Mouse (Mus musculus): ENCODE results near the gene Tmem104. TPM values are rescaled to one million over a fixed set of nuclear protein-coding genes. Genes with fewer than 3 reads are reported as not detected.
A peak's percentile ranks its signal among the peaks of the same experiment; 100 is the strongest.

The Tmem104 gene
- total RNA-seq, 2 experiments from 2014 or later, result 6.3 TPM

- no peak for ATAC-seq (replicated peaks; ENCODE audit: low FRiP score, poor library complexity, severe bottlenecking)
These were observed 22.8 kb upstream of the Tmem104 start for GRCm38 (mm10) chr11:115164341-115164975.

GRCm38 (mm10) chr11:115164976-115165374 is 22.3 kb upstream of the Tmem104 start:
- ATAC-seq (replicated peaks; ENCODE audit: low FRiP score, poor library complexity, severe bottlenecking), result no peak

- no peak for ATAC-seq (replicated peaks; ENCODE audit: low FRiP score, poor library complexity, severe bottlenecking)
These were observed 20.5 kb upstream of the Tmem104 start for GRCm38 (mm10) chr11:115166776-115167175.

- no peak for ATAC-seq (replicated peaks; ENCODE audit: low FRiP score, poor library complexity, severe bottlenecking)
These were observed 19.5 kb upstream of the Tmem104 start for GRCm38 (mm10) chr11:115167631-115168249.

GRCm38 (mm10) chr11:115169430-115169829 is 17.9 kb upstream of the Tmem104 start:
- no peak for ATAC-seq (replicated peaks; ENCODE audit: low FRiP score, poor library complexity, severe bottlenecking)

- no peak for ATAC-seq (replicated peaks; ENCODE audit: low FRiP score, poor library complexity, severe bottlenecking)
These were observed 16.2 kb upstream of the Tmem104 start for GRCm38 (mm10) chr11:115171125-115171524.

GRCm38 (mm10) chr11:115172825-115173287 is 14.4 kb upstream of the Tmem104 start:
- ATAC-seq (replicated peaks; ENCODE audit: low FRiP score, poor library complexity, severe bottlenecking), result no peak

- ATAC-seq (replicated peaks; ENCODE audit: low FRiP score, poor library complexity, severe bottlenecking), result no peak
These were observed 13.5 kb upstream of the Tmem104 start for GRCm38 (mm10) chr11:115173549-115174339.

- ATAC-seq (replicated peaks; ENCODE audit: low FRiP score, poor library complexity, severe bottlenecking), result no peak
These were observed 10.7 kb upstream of the Tmem104 start for GRCm38 (mm10) chr11:115176399-115177190.

- ATAC-seq (replicated peaks; ENCODE audit: low FRiP score, poor library complexity, severe bottlenecking), result no peak
These were observed 9.6 kb upstream of the Tmem104 start for GRCm38 (mm10) chr11:115177559-115178195.

- no peak for ATAC-seq (replicated peaks; ENCODE audit: low FRiP score, poor library complexity, severe bottlenecking)
These were observed 8.5 kb upstream of the Tmem104 start for GRCm38 (mm10) chr11:115178766-115179165.

- no peak for ATAC-seq (replicated peaks; ENCODE audit: low FRiP score, poor library complexity, severe bottlenecking)
These were observed 8.1 kb upstream of the Tmem104 start for GRCm38 (mm10) chr11:115179191-115179590.

- no peak for ATAC-seq (replicated peaks; ENCODE audit: low FRiP score, poor library complexity, severe bottlenecking)
These were observed 7.4 kb upstream of the Tmem104 start for GRCm38 (mm10) chr11:115179881-115180280.

- ATAC-seq (replicated peaks; ENCODE audit: low FRiP score, poor library complexity, severe bottlenecking), result peak; percentile 40; the same call in 1 of the 2 replicates
These were observed 5.2 kb upstream of the Tmem104 start for GRCm38 (mm10) chr11:115181913-115182638.

- no peak for ATAC-seq (replicated peaks; ENCODE audit: low FRiP score, poor library complexity, severe bottlenecking)
These were observed 2.3 kb upstream of the Tmem104 start for GRCm38 (mm10) chr11:115184973-115185372.

- ATAC-seq (replicated peaks; ENCODE audit: low FRiP score, poor library complexity, severe bottlenecking), result 0 out of 2 replicates have a peak, but pooled peaks have one; percentile 2
These were observed 406 bp downstream of the Tmem104 start, which contains the start of gene Nat9 for GRCm38 (mm10) chr11:115187693-115188092. Gene Nat9, minus strand, starts transcription at chr11:115187859.

- ATAC-seq (replicated peaks; ENCODE audit: low FRiP score, poor library complexity, severe bottlenecking), result no peak
These were observed 1.4 kb downstream of the Tmem104 start for GRCm38 (mm10) chr11:115188539-115189231.

GRCm38 (mm10) chr11:115189304-115189703 is 2.0 kb downstream of the Tmem104 start:
- ATAC-seq (replicated peaks; ENCODE audit: low FRiP score, poor library complexity, severe bottlenecking), result no peak

Data from erythroid progenitor cell, adult 5-6 weeks (primary cell).